Mouse (Mus musculus) kidney, adult 18-20 months (tissue): ENCODE data around the gene Tspan4.

Source experiments
- DNase-seq: peaks from one replicate; pipeline ENCODE4 v3.0.0; 2021

Tspan4 gene

GRCm38 (mm10) chr7:141461521-141462332 lies 13.3 kb upstream of the Tspan4 start:
- peak; percentile 51 for DNase-seq

GRCm38 (mm10) chr7:141462333-141462821 lies 12.7 kb upstream of the Tspan4 start:
- DNase-seq = peak; percentile 68

- DNase-seq = peak; percentile 64
These were observed 11.0 kb upstream of the Tspan4 start for GRCm38 (mm10) chr7:141463824-141464602.

GRCm38 (mm10) chr7:141464603-141465201 lies 10.3 kb upstream of the Tspan4 start:
- DNase-seq = peak; percentile 59

GRCm38 (mm10) chr7:141465388-141466044 lies 9.5 kb upstream of the Tspan4 start:
- DNase-seq = no peak

- DNase-seq = no peak
These were observed 9.0 kb upstream of the Tspan4 start for GRCm38 (mm10) chr7:141466045-141466394.

- no peak for DNase-seq
These were observed 8.4 kb upstream of the Tspan4 start for GRCm38 (mm10) chr7:141466607-141467148.

GRCm38 (mm10) chr7:141467230-141468030 lies 7.6 kb upstream of the Tspan4 start, which contains the start of gene Cd151:
Cd151 (plus strand) TSS chr7:141467392.
- peak; percentile 96 for DNase-seq

- DNase-seq = no peak
These were observed 6.9 kb upstream of the Tspan4 start for GRCm38 (mm10) chr7:141468164-141468521.

- peak; percentile 69 for DNase-seq
These were observed 6.4 kb upstream of the Tspan4 start for GRCm38 (mm10) chr7:141468522-141469211.

GRCm38 (mm10) chr7:141469352-141469751 lies 5.7 kb upstream of the Tspan4 start:
- DNase-seq = no peak

- DNase-seq = no peak
These were observed 5.0 kb upstream of the Tspan4 start for GRCm38 (mm10) chr7:141469901-141470636.

- DNase-seq = no peak
These were observed 4.4 kb upstream of the Tspan4 start for GRCm38 (mm10) chr7:141470637-141470944.

GRCm38 (mm10) chr7:141471236-141471635 lies 3.8 kb upstream of the Tspan4 start:
- DNase-seq = no peak

- DNase-seq = no peak
These were observed 2.8 kb upstream of the Tspan4 start for GRCm38 (mm10) chr7:141472226-141472625.

GRCm38 (mm10) chr7:141472763-141473162 lies 2.3 kb upstream of the Tspan4 start:
- no peak for DNase-seq

GRCm38 (mm10) chr7:141474160-141474559 lies 880 bp upstream of the Tspan4 start:
- no peak for DNase-seq

- DNase-seq = no peak
These were observed 742 bp downstream of the Tspan4 start for GRCm38 (mm10) chr7:141475805-141476158.

- DNase-seq = peak; percentile 95
These were observed 1.4 kb downstream of the Tspan4 start for GRCm38 (mm10) chr7:141476226-141476980.

- DNase-seq = no peak
These were observed 1.9 kb downstream of the Tspan4 start for GRCm38 (mm10) chr7:141476981-141477370.
